Mouse (Mus musculus) erythroblast, embryonic 14.5 days (primary cell): ENCODE measurements at regions not wholly inside any gene's neighbourhood (a gene's known extent, or its start where the extent isn't known, plus 50 kb on each side); places are given as distances from the start of the nearest gene placed in this dataset.

Experiments
- GATA1 ChIP-seq: IDR thresholded peaks from 2 replicates; pipeline ENCODE4 v1.6.1; 2012; ENCODE audit warnings: low read length, inconsistent platforms, mixed read lengths
- TAL1 ChIP-seq: IDR thresholded peaks from 3 replicates; pipeline ENCODE4 v1.6.1; 2012; ENCODE audit warnings: low read length, inconsistent platforms, mixed read lengths

DNA sequence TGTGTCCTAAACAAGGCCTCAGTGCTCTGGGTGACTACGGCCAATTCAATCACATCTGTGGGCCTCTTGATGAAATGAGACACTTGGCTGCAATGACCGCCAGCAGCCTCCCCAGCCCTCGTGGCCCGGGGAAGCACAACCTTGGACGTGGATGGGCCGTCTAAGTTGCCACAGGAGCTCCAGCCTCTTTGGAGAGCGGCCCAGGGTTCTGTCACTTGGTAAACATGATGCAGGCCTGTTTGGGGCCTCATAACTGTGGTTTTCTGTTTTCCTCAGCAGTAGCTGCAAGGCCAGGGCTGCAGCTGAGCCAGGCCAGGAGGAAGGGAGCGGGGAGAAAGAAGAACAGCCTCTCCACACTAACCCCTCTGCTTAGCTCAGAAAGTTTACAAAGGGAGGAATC is 105.2 kb upstream of the Zmiz1 start:
- TF ChIP-seq GATA1, result no peak
- no peak for TF ChIP-seq TAL1
